Mouse (Mus musculus) kidney, adult 2 months (tissue): ENCODE measurements at regions not wholly inside any gene's neighbourhood (a gene's known extent, or its start where the extent isn't known, plus 50 kb on each side); places are given as distances from the start of the nearest gene placed in this dataset.

ENCODE experiments used
- CTCF ChIP-seq: fragments of 200-500 bp; conservative IDR thresholded peaks from 2 replicates; pipeline ENCODE4 v1.5.1; 2011; ENCODE audit warnings: low read depth, mild to moderate bottlenecking, control low read depth, low read length, moderate library complexity, mixed read lengths; ENCODE audit not compliant: insufficient read depth, insufficient read length
- POLR2A ChIP-seq: fragments of 200-500 bp; IDR thresholded peaks from one replicate; pipeline ENCODE4 v1.6.1; 2011; ENCODE audit warnings: low read depth, low read length, control low read depth

DNA sequence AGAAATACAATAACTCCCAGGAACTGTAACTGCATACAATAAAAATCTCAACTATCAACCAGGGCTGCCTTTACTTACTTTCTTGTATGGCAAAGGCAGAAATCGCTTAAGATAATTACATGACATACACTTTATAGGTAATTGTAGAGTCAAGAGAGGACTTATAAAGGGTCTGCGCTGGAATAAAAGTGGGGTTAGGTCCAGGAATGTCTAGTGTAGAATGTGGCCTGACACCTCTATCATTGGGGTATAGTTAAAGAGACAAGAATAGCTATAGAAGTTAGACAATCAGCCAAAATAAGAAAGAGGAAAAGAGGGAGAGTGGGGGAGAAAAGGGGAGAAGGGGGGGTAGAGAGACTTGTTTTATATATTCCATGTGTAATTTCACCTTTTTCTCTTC, 144.8 kb upstream of the Gimd1 start:
- TF ChIP-seq CTCF: no peak
- TF ChIP-seq POLR2A: no peak
